Mouse (Mus musculus) bone marrow macrophage, adult 2 months (primary cell): ENCODE data around the gene Dock8.

Experiments used
- CTCF ChIP-seq: IDR thresholded peaks from 2 replicates; pipeline ENCODE4 v1.5.1; 2012; ENCODE audit warnings: low read depth, mild to moderate bottlenecking, low read length, moderate library complexity
- POLR2A ChIP-seq: IDR thresholded peaks from 2 replicates; pipeline ENCODE4 v1.6.1; 2012; ENCODE audit warnings: mild to moderate bottlenecking, low read depth, low read length, borderline replicate concordance

GRCm38 (mm10) chr19:25249230-25249629 lies 249.9 kb downstream of the Dock8 start:
- no peak for TF ChIP-seq CTCF
- TF ChIP-seq POLR2A, result no peak
